Mouse (Mus musculus) spleen, postnatal 0 days (tissue): ENCODE results near the gene Setd1a. TPM values are rescaled to one million over a fixed set of nuclear protein-coding genes. Genes with fewer than 3 reads are reported as not detected.

ENCODE experiments used
- polyA plus RNA-seq: library from polyadenylated mRNA; unstranded; fragments of >200 nt; fragmentation: Nextera tagmentation; extraction: Ambion mirVana; gene quantifications from 2 replicates; pipeline ENCODE4 v1.2.1, GENCODE M21; 2015

Gene Setd1a
- 13.0 and 14.9 TPM in 2 replicates for polyA plus RNA-seq

GRCm38 (mm10) chr7:127776426-127776825 is at the start of gene Setd1a:
TSS of gene Setd1a (plus strand) at chr7:127776670.

GRCm38 (mm10) chr7:127732066-127732465 is 44.4 kb upstream of the Setd1a start, which contains the start of gene Ctf2:
TSS of gene Ctf2 (minus strand) at chr7:127732166.

GRCm38 (mm10) chr7:127744366-127745045 is 32.0 kb upstream of the Setd1a start, which contains the start of gene Fbxl19:
TSS of gene Fbxl19 (plus strand) at chr7:127744543.

GRCm38 (mm10) chr7:127769651-127770038 is 6.8 kb upstream of the Setd1a start, which contains the start of gene Orai3:
TSS of gene Orai3 (plus strand) at chr7:127769815.

GRCm38 (mm10) chr7:127785308-127785707 is 8.8 kb downstream of the Setd1a start, which contains the start of gene Gm49388:
TSS of gene Gm49388 (plus strand) at chr7:127785608.

GRCm38 (mm10) chr7:127800435-127801009 is 24.1 kb downstream of the Setd1a start, which contains the start of gene Hsd3b7:
TSS of gene Hsd3b7 (plus strand) at chr7:127800604.

GRCm38 (mm10) chr7:127824176-127824871 is 47.9 kb downstream of the Setd1a start, which contains the start of the genes Stx4a and Stx1b:
TSS of gene Stx4a (plus strand) at chr7:127824294.
TSS of gene Stx1b (minus strand) at chr7:127824549.

Other genes with a start within 250 kb of the Setd1a start
- gene Tmem265, start 215.3 kb upstream of the Setd1a start, polyA plus RNA-seq = 4.8 and 7.5 TPM in 2 replicates
- 30.1 and 30.9 TPM in 2 replicates for gene Phkg2, start 203.3 kb upstream of the Setd1a start, polyA plus RNA-seq
- gene Ccdc189, start 188.1 kb upstream of the Setd1a start, polyA plus RNA-seq = 7.6 and 9.4 TPM in 2 replicates
- gene Rnf40, start 187.9 kb upstream of the Setd1a start, polyA plus RNA-seq = 22.3 and 22.4 TPM in 2 replicates
- gene Zfp629, start 160.9 kb upstream of the Setd1a start, polyA plus RNA-seq = 1.7 and 2.2 TPM in 2 replicates
- gene Bcl7c, start 67.7 kb upstream of the Setd1a start, polyA plus RNA-seq = 27.9 and 29.8 TPM in 2 replicates
- gene Ctf1, start 63.9 kb upstream of the Setd1a start, polyA plus RNA-seq = 2.5 and 3.2 TPM in 2 replicates
- gene Ctf2, start 44.5 kb upstream of the Setd1a start, polyA plus RNA-seq = 0.15 and 0.26 TPM in 2 replicates
- gene Fbxl19, start 32.1 kb upstream of the Setd1a start, polyA plus RNA-seq = 4.8 and 4.9 TPM in 2 replicates
- 14.0 and 17.9 TPM in 2 replicates for gene Orai3, start 6.9 kb upstream of the Setd1a start, polyA plus RNA-seq
- not detected in 2 replicates for gene Gm49388, start 8.9 kb downstream of the Setd1a start, polyA plus RNA-seq
- gene Hsd3b7, start 23.9 kb downstream of the Setd1a start, polyA plus RNA-seq = 15.4 and 17.9 TPM in 2 replicates
- gene Stx4a, start 47.6 kb downstream of the Setd1a start, polyA plus RNA-seq = 31.5 and 36.4 TPM in 2 replicates
- 0.32 and 0.75 TPM in 2 replicates for gene Stx1b, start 47.9 kb downstream of the Setd1a start, polyA plus RNA-seq
- gene Zfp646, start 99.6 kb downstream of the Setd1a start, polyA plus RNA-seq = 5.7 and 5.9 TPM in 2 replicates
- gene Zfp668, start 100.2 kb downstream of the Setd1a start, polyA plus RNA-seq = 10.2 and 10.5 TPM in 2 replicates
- 0.21 and 0.31 TPM in 2 replicates for gene Prss53, start 114.3 kb downstream of the Setd1a start, polyA plus RNA-seq
- gene Gm21974, start 118.8 kb downstream of the Setd1a start, polyA plus RNA-seq = not detected in 2 replicates
- gene Vkorc1, start 118.9 kb downstream of the Setd1a start, polyA plus RNA-seq = 66.3 and 74.3 TPM in 2 replicates
- gene Bckdk, start 127.4 kb downstream of the Setd1a start, polyA plus RNA-seq = 70.9 and 73.8 TPM in 2 replicates
- 19.3 and 20.4 TPM in 2 replicates for gene Kat8, start 135.8 kb downstream of the Setd1a start, polyA plus RNA-seq
- 0.52 and 0.64 TPM in 2 replicates for gene Prss8, start 153.4 kb downstream of the Setd1a start, polyA plus RNA-seq
- 1.9 TPM in 2 replicates for gene Prss36, start 170.1 kb downstream of the Setd1a start, polyA plus RNA-seq
- gene Fus, start 190.8 kb downstream of the Setd1a start, polyA plus RNA-seq = 194 and 202 TPM in 2 replicates
- gene Pycard, start 217.2 kb downstream of the Setd1a start, polyA plus RNA-seq = 59.4 and 76.0 TPM in 2 replicates
- not detected in 2 replicates for gene Trim72, start 227.3 kb downstream of the Setd1a start, polyA plus RNA-seq